In the genomic region with DNA sequence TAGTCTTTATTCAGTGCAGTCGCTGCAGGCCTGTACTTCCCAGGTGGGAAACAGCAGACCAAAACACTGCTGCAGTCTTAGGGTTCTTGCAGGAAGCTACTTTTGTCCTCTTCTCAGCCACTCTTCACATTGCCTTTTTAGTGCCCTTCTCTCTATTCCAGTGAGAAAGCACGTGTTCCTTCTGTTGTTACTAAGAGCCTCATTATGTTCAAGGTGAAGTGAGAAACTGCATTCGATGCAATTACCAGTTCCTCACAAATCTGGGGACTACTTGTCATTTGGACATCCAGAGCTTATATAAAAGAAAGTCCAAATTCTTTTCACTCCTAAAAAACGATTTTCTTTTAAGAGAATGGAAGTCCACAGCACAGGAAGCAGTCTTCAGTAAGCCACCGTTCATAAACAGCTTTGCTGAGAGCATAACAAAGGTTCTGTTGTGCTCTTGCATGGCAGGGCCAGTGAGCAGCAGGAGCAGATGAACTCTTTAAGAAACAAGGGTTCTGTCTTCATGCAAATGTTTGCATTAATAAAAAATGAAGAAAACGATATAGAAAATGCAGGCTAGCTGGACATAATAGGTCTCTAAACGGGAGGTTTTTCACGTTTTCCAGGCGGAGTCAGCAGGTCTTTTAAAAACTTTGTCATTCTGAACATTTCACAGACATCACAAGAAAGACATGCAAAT, we compare ENCODE assay signal across 10 mouse cellular contexts. TPM values are rescaled to one million over a fixed set of nuclear protein-coding genes. Genes with fewer than 3 reads are reported as not detected.
DNase-seq lines count a peak whose midpoint lies in the region; ATAC-seq and TF ChIP-seq lines count a peak whose summit lies in the region.
"Had no signal": no experiment of that assay in that cellular context is flagged by ENCODE, and none has a peak within 500 bp of the region (broad histone marks: within the 10 kb centered on the region; RNA-seq: fewer than 3 reads in every experiment).

No protein-coding gene starts in this region.

- H3K27me3 ChIP-seq in embryonic facial prominence, embryonic 13.5 days = no peaks in the 10 kb centered on the region
- no peaks in the 10 kb centered on the region for H3K27me3 ChIP-seq in hindbrain, embryonic 15.5 days
- no peaks in the 10 kb centered on the region for H3K27me3 ChIP-seq in neural tube, embryonic 15.5 days (replicated peaks)

- H3K9me3 ChIP-seq in embryonic facial prominence, embryonic 13.5 days = no peaks in the 10 kb centered on the region
- no peaks in the 10 kb centered on the region for H3K9me3 ChIP-seq in hindbrain, embryonic 15.5 days
- H3K9me3 ChIP-seq in neural tube, embryonic 15.5 days (replicated peaks) = no peaks in the 10 kb centered on the region

- H3K4me2 ChIP-seq in embryonic facial prominence, embryonic 13.5 days = peak overlapping the region; percentile 19; the same call in 1 of the 2 replicates
- H3K4me2 ChIP-seq in hindbrain, embryonic 15.5 days = peak overlapping the region; percentile 26
- peak overlapping the region; percentile 9; the same call in 1 of the 2 replicates for H3K4me2 ChIP-seq in neural tube, embryonic 15.5 days

- intact Hi-C loops in left cerebral cortex, adult 2 months (cut with DNase I) = no loop called here
- intact Hi-C loops in left cerebral cortex, postnatal 36 days (cut with DNase I) = no loop called here

- 0 out of 2 replicates have a peak overlapping the region, but pooled peaks have one; percentile 0 for H3K9ac ChIP-seq in embryonic facial prominence, embryonic 13.5 days
- no peak overlapping the region for H3K9ac ChIP-seq in hindbrain, embryonic 15.5 days
- H3K9ac ChIP-seq in neural tube, embryonic 15.5 days (replicated peaks) = no peak overlapping the region

- H3K4me3 ChIP-seq in left cerebral cortex, adult 2 months = no peak overlapping the region
- H3K4me3 ChIP-seq in embryonic facial prominence, embryonic 13.5 days = no peak overlapping the region
- no peak overlapping the region for H3K4me3 ChIP-seq in hindbrain, embryonic 15.5 days
- no peak overlapping the region for H3K4me3 ChIP-seq in neural tube, embryonic 15.5 days (replicated peaks)

- H3K4me1 ChIP-seq in embryonic facial prominence, embryonic 13.5 days = peaks cover 13% of the 10 kb centered on the region
- H3K4me1 ChIP-seq in hindbrain, embryonic 15.5 days (replicated peaks) = peaks cover 21% of the 10 kb centered on the region
- H3K4me1 ChIP-seq in neural tube, embryonic 15.5 days = peaks cover 17% of the 10 kb centered on the region

- DNase-seq in left cerebral cortex, adult 2 months (ENCODE audit: extremely low spot score in 1 of 2, low spot score in 2 of 2) = no peak
- DNase-seq in left cerebral cortex, postnatal 36 days (ENCODE audit: low spot score in 2 of 2) = no peak
- no peak for DNase-seq in right cerebral cortex, postnatal 36 days (ENCODE audit: low spot score in 2 of 2)
- DNase-seq in lung, postnatal 36 days = no peak
- DNase-seq: kidney, adult 8-10 months had no signal

- no peaks in the 10 kb centered on the region for H3K36me3 ChIP-seq in embryonic facial prominence, embryonic 13.5 days
- no peaks in the 10 kb centered on the region for H3K36me3 ChIP-seq in hindbrain, embryonic 15.5 days
- no peaks in the 10 kb centered on the region for H3K36me3 ChIP-seq in neural tube, embryonic 15.5 days

- H3K27ac ChIP-seq in left cerebral cortex, adult 2 months = peak overlapping the region; percentile 6; the same call in 1 of the 2 replicates
- H3K27ac ChIP-seq in embryonic facial prominence, embryonic 13.5 days = 0 out of 2 replicates have a peak overlapping the region, but pooled peaks have one; percentile 5
- peak overlapping the region; percentile 76 for H3K27ac ChIP-seq in hindbrain, embryonic 15.5 days (replicated peaks)
- H3K27ac ChIP-seq in neural tube, embryonic 15.5 days (replicated peaks) = peak overlapping the region; percentile 67

- WGBS in embryonic facial prominence, embryonic 13.5 days = 29% methylated on average over 9 of the region's 9 CpGs
- 8% methylated on average over 9 of the region's 9 CpGs for WGBS in hindbrain, embryonic 15.5 days
- whole genome bisulfite sequencing in neural tube, embryonic 15.5 days = 6% methylated on average over 9 of the region's 9 CpGs

- no peak for TF ChIP-seq CTCF in left cerebral cortex, adult 2 months (IDR thresholded peaks at IDR 0.05)

- ATAC-seq in embryonic facial prominence, embryonic 13.5 days (ENCODE audit: insufficient number of reproducible peaks, insufficient read depth, low FRiP score, low TSS enrichment, low read depth) = no peak
- ATAC-seq in hindbrain, embryonic 15.5 days (ENCODE audit: low FRiP score, low read depth) = no peak
- ATAC-seq in neural tube, embryonic 15.5 days (ENCODE audit: low FRiP score) = no peak
- no peak for ATAC-seq in CD4-positive, CD25-positive, alpha-beta regulatory T cell, adult 4 months
- ATAC-seq: lung, postnatal 0 days had no signal

RNA-seq across cellular contexts. Expression of a gene that starts 14.4 kb away (rescaled TPM):
- total RNA-seq in left cerebral cortex, adult 2 months (2021) = 100 to 1,000 TPM in 1 of 2 experiments, 10 to 100 TPM in 1; 90.6 to 107 TPM
- 100 to 1,000 TPM; 100 to 103 TPM for total RNA-seq in left cerebral cortex, postnatal 36 days (2021)
- polyA plus RNA-seq in embryonic facial prominence, embryonic 13.5 days (2015; fragmentation: Nextera tagmentation; extraction: Ambion mirVana) = 66.9 and 71.1 TPM in 2 replicates
- polyA plus RNA-seq in hindbrain, embryonic 15.5 days (2015; fragmentation: Nextera tagmentation; extraction: Ambion mirVana) = 157 and 161 TPM in 2 replicates
- 133 and 141 TPM in 2 replicates for polyA plus RNA-seq in neural tube, embryonic 15.5 days (2015; fragmentation: Nextera tagmentation; extraction: Ambion mirVana)
- polyA plus RNA-seq in CD4-positive, CD25-positive, alpha-beta regulatory T cell, adult 4 months (2017; shearing (Covaris generic)) = 10 to 100 TPM; 40.3 to 55.7 TPM

RNA-seq across cellular contexts. Expression of a gene that starts 27.3 kb away (rescaled TPM):
- 10 to 100 TPM; 25.3 to 27.3 TPM for total RNA-seq in left cerebral cortex, adult 2 months (2021)
- total RNA-seq in left cerebral cortex, postnatal 36 days (2021) = 10 to 100 TPM; 24.7 to 29.6 TPM
- polyA plus RNA-seq in embryonic facial prominence, embryonic 13.5 days (2015; fragmentation: Nextera tagmentation; extraction: Ambion mirVana) = 9.1 and 9.6 TPM in 2 replicates
- polyA plus RNA-seq in hindbrain, embryonic 15.5 days (2015; fragmentation: Nextera tagmentation; extraction: Ambion mirVana) = 5.2 and 5.4 TPM in 2 replicates
- 6.8 and 7.3 TPM in 2 replicates for polyA plus RNA-seq in neural tube, embryonic 15.5 days (2015; fragmentation: Nextera tagmentation; extraction: Ambion mirVana)
- polyA plus RNA-seq in CD4-positive, CD25-positive, alpha-beta regulatory T cell, adult 4 months (2017; shearing (Covaris generic)) = under 1 TPM; 0.10 to 0.19 TPM

Comparison
In these comparisons a context has a peak if more than half of its experiments do, and no peak if none do; other contexts are left out.
1. H3K27ac ChIP-seq: peak in every context shown above with its lines; median percentile 76 in hindbrain, embryonic 15.5 days; 67 in neural tube, embryonic 15.5 days; 6 in left cerebral cortex, adult 2 months; 5 in embryonic facial prominence, embryonic 13.5 days.